In genomic region chr16:38344941-38345725, GRCm38 (mm10) we compare ENCODE assay signal across 9 mouse cellular contexts. TPM values are rescaled to one million over a fixed set of nuclear protein-coding genes. Genes with fewer than 3 reads are reported as not detected.
DNase-seq lines count a peak whose midpoint lies in the region; ATAC-seq and TF ChIP-seq lines count a peak whose summit lies in the region.
"Had no signal": no experiment of that assay in that cellular context is flagged by ENCODE, and none has a peak within 500 bp of the region (broad histone marks: within the 10 kb centered on the region; RNA-seq: fewer than 3 reads in every experiment).

No protein-coding gene starts in this region.

- no peak overlapping the region for H3ac ChIP-seq in myocyte (ENCODE audit: control insufficient read depth, insufficient read length)

- no peak for TF ChIP-seq POLR2A in myocyte (IDR thresholded peaks at IDR 0.05; ENCODE audit: insufficient read length, low read depth)

- H3K27ac ChIP-seq in limb, embryonic 13.5 days, result no peak overlapping the region
- no peak overlapping the region for H3K27ac ChIP-seq in limb, embryonic 10.5 days
- H3K27ac ChIP-seq in embryonic facial prominence, embryonic 11.5 days (replicated peaks; ENCODE audit: low read depth, low read length), result no peak overlapping the region

- 0 out of 2 replicates have a peak, but pooled peaks have one; percentile 46 for ATAC-seq in limb, embryonic 13.5 days (ENCODE audit: low FRiP score, low read depth)
- no peak for ATAC-seq in embryonic facial prominence, embryonic 11.5 days (replicated peaks; ENCODE audit: insufficient number of reproducible peaks, low FRiP score, low TSS enrichment, low read depth)
- no peak for ATAC-seq in erythroblast, adult 5-6 weeks (replicated peaks; ENCODE audit: low FRiP score, poor library complexity, severe bottlenecking)

- no peak overlapping the region for H3K9ac ChIP-seq in limb, embryonic 13.5 days
- no peak overlapping the region for H3K9ac ChIP-seq in embryonic facial prominence, embryonic 11.5 days (replicated peaks; ENCODE audit: low read length)

- H3K27me3 ChIP-seq in limb, embryonic 13.5 days, result no peaks in the 10 kb centered on the region
- H3K27me3 ChIP-seq in limb, embryonic 10.5 days (ENCODE audit: low read depth, poor library complexity, severe bottlenecking), result no peaks in the 10 kb centered on the region
- H3K27me3 ChIP-seq in embryonic facial prominence, embryonic 11.5 days (ENCODE audit: control insufficient read depth, insufficient read depth, low read length), result no peaks in the 10 kb centered on the region
- H3K27me3 ChIP-seq in myocyte (ENCODE audit: control insufficient read depth, insufficient read depth, insufficient read length), result no peaks in the 10 kb centered on the region

- H3K4me2 ChIP-seq in limb, embryonic 13.5 days (replicated peaks), result no peak overlapping the region
- H3K4me2 ChIP-seq in embryonic facial prominence, embryonic 11.5 days (ENCODE audit: low read depth, low read length), result no peak overlapping the region
- H3K4me2 ChIP-seq in myocyte (ENCODE audit: low read depth), result peak overlapping the region; percentile 51

- peaks cover 20% of the 10 kb centered on the region for H3K4me1 ChIP-seq in limb, embryonic 13.5 days
- H3K4me1 ChIP-seq in limb, embryonic 10.5 days, result peaks cover 22% of the 10 kb centered on the region
- 0 out of 2 replicates have a peak, but pooled peaks cover 2% of the 10 kb centered on the region for H3K4me1 ChIP-seq in embryonic facial prominence, embryonic 11.5 days (ENCODE audit: control insufficient read depth, insufficient read depth, low read length)

- peaks cover 11% of the 10 kb centered on the region; the same call in 1 of the 2 replicates for H3K36me3 ChIP-seq in limb, embryonic 13.5 days
- peaks cover 10% of the 10 kb centered on the region for H3K36me3 ChIP-seq in limb, embryonic 10.5 days
- H3K36me3 ChIP-seq in embryonic facial prominence, embryonic 11.5 days (replicated peaks; ENCODE audit: control insufficient read depth, insufficient read depth, low read depth, low read length), result no peaks in the 10 kb centered on the region; the same call in 1 of the 2 replicates
- H3K36me3 ChIP-seq in myocyte (ENCODE audit: control insufficient read depth, insufficient read depth), result peaks cover 8% of the 10 kb centered on the region

- DNase-seq in limb, embryonic 10.5 days (ENCODE audit: low spot score), result no peak
- peak; percentile 78 for DNase-seq in NIH3T3 (ENCODE audit: low read depth)
- peak; percentile 84 for DNase-seq in embryonic facial prominence, embryonic 11.5 days (ENCODE audit: low spot score)
- DNase-seq in right cerebral cortex, adult 2 months (ENCODE audit: low spot score in 2 of 2), result no peak

- 79% methylated on average over 3 of the region's 3 CpGs for WGBS in limb, embryonic 13.5 days
- 81% methylated on average over 3 of the region's 3 CpGs for WGBS in limb, embryonic 10.5 days
- 84% methylated on average over 3 of the region's 3 CpGs for WGBS in embryonic facial prominence, embryonic 11.5 days

- peaks cover 22% of the 10 kb centered on the region for H3K79me2 ChIP-seq in myocyte (ENCODE audit: control insufficient read depth, insufficient read depth)

- 0 out of 2 replicates have a peak, but pooled peaks cover 3% of the 10 kb centered on the region for H3K9me3 ChIP-seq in limb, embryonic 13.5 days
- H3K9me3 ChIP-seq in limb, embryonic 10.5 days (replicated peaks), result no peaks in the 10 kb centered on the region
- H3K9me3 ChIP-seq in embryonic facial prominence, embryonic 11.5 days (replicated peaks; ENCODE audit: control insufficient read depth, low read length), result no peaks in the 10 kb centered on the region

- H3K4me3 ChIP-seq in limb, embryonic 13.5 days, result no peak overlapping the region
- H3K4me3 ChIP-seq in limb, embryonic 10.5 days, result no peak overlapping the region
- no peak overlapping the region for H3K4me3 ChIP-seq in embryonic facial prominence, embryonic 11.5 days (ENCODE audit: low read depth, low read length)
- H3K4me3 ChIP-seq in myocyte, result no peak overlapping the region

TF ChIP-seq in myocyte, 11 proteins besides CTCF, POLR2A, EP300 and RAD21:
- TF ChIP-seq CEBPB (IDR thresholded peaks at IDR 0.05; ENCODE audit: insufficient read depth, poor library complexity, severe bottlenecking) (no peak), E2F4 (IDR thresholded peaks at IDR 0.05; ENCODE audit: insufficient read depth) (no peak), TCF12 (IDR thresholded peaks at IDR 0.05; ENCODE audit: insufficient read depth, poor library complexity, severe bottlenecking) (no peak), MYOG (IDR thresholded peaks at IDR 0.05; ENCODE audit: control insufficient read depth in 1 of 3, insufficient read depth in 1 of 3, insufficient read length in 2 of 3, low read depth in 2 of 3) (no peak), SRF (IDR thresholded peaks at IDR 0.05; ENCODE audit: control insufficient read depth, insufficient read length, low read depth) (no peak), MYOD1 (IDR thresholded peaks at IDR 0.05; ENCODE audit: control insufficient read depth in 1 of 3, insufficient read length in 2 of 3, low read depth in 2 of 3) (no peak), TCF3 (IDR thresholded peaks at IDR 0.05; ENCODE audit: insufficient read length, low read depth) (no peak), POLR2AphosphoS2 (IDR thresholded peaks at IDR 0.05; ENCODE audit: insufficient read length, low read depth) (no peak), USF1 (IDR thresholded peaks at IDR 0.05; ENCODE audit: low read depth) (no peak), REST (IDR thresholded peaks at IDR 0.05; ENCODE audit: insufficient read depth, insufficient read length) (no peak), MAX (IDR thresholded peaks at IDR 0.05; ENCODE audit: low read depth) (no peak)
TF ChIP-seq in myocyte: peak in this region for 0.

RNA-seq across cellular contexts. Expression of gene Cox17, which starts 1.7 kb away (rescaled TPM):
- polyA plus RNA-seq in limb, embryonic 13.5 days (2015; fragmentation: Nextera tagmentation; extraction: Ambion mirVana), result 98.8 and 106 TPM in 2 replicates
- 119 and 132 TPM in 2 replicates for polyA plus RNA-seq in limb, embryonic 10.5 days (2016; fragmentation: Nextera tagmentation; extraction: Ambion mirVana)
- polyA plus RNA-seq in embryonic facial prominence, embryonic 11.5 days (2014; fragmentation: Nextera tagmentation; extraction: Ambion mirVana), result 107 and 108 TPM in 2 replicates
- 653 TPM for polyA plus RNA-seq in myocyte (2012; fragmentation: generic; extraction: Trizol)
- 53.5 and 84.5 TPM in 2 replicates for total RNA-seq in erythroblast, adult 5-6 weeks (2015; ENCODE audit: low replicate concordance)
- total RNA-seq in erythroblast, adult 5-6 weeks (2017; ENCODE audit: low replicate concordance), result 93.1 and 317 TPM in 2 replicates

RNA-seq across cellular contexts. Expression of gene Gm21987, which starts 1.7 kb away (rescaled TPM):
- polyA plus RNA-seq in limb, embryonic 13.5 days (2015; fragmentation: Nextera tagmentation; extraction: Ambion mirVana), result not detected in 2 replicates
- polyA plus RNA-seq in limb, embryonic 10.5 days (2016; fragmentation: Nextera tagmentation; extraction: Ambion mirVana), result not detected in 2 replicates
- 0.69 TPM in 1 of 2 replicates, not detected in the other for polyA plus RNA-seq in embryonic facial prominence, embryonic 11.5 days (2014; fragmentation: Nextera tagmentation; extraction: Ambion mirVana)
- polyA plus RNA-seq in myocyte (2012; fragmentation: generic; extraction: Trizol), result 0.16 TPM
- total RNA-seq in erythroblast, adult 5-6 weeks (2015; ENCODE audit: low replicate concordance), result not detected in 2 replicates
- total RNA-seq in erythroblast, adult 5-6 weeks (2017; ENCODE audit: low replicate concordance), result not detected in 2 replicates
- total RNA-seq: neutrophil, adult 5-6 weeks had no signal
- polyA plus RNA-seq: gonadal fat pad, adult 2 months had no signal

RNA-seq across cellular contexts. Expression of gene Maats1, which starts 3.2 kb away (rescaled TPM):
- 0.08 and 0.10 TPM in 2 replicates for polyA plus RNA-seq in limb, embryonic 13.5 days (2015; fragmentation: Nextera tagmentation; extraction: Ambion mirVana)
- polyA plus RNA-seq in limb, embryonic 10.5 days (2016; fragmentation: Nextera tagmentation; extraction: Ambion mirVana), result 0.10 TPM in 1 of 2 replicates, not detected in the other
- 0.13 and 0.14 TPM in 2 replicates for polyA plus RNA-seq in embryonic facial prominence, embryonic 11.5 days (2014; fragmentation: Nextera tagmentation; extraction: Ambion mirVana)
- polyA plus RNA-seq in myocyte (2012; fragmentation: generic; extraction: Trizol), result 1.1 TPM
- total RNA-seq in erythroblast, adult 5-6 weeks (2015; ENCODE audit: low replicate concordance), result 0.42 TPM in 1 of 2 replicates, not detected in the other
- total RNA-seq in erythroblast, adult 5-6 weeks (2017; ENCODE audit: low replicate concordance), result not detected in 2 replicates
- total RNA-seq: neutrophil, adult 5-6 weeks had no signal

RNA-seq across cellular contexts. Expression of gene Popdc2, which starts 16.9 kb away (rescaled TPM):
- polyA plus RNA-seq in limb, embryonic 13.5 days (2015; fragmentation: Nextera tagmentation; extraction: Ambion mirVana), result 3.3 and 3.5 TPM in 2 replicates
- polyA plus RNA-seq in limb, embryonic 10.5 days (2016; fragmentation: Nextera tagmentation; extraction: Ambion mirVana), result 1.3 and 3.1 TPM in 2 replicates
- 1.4 and 1.5 TPM in 2 replicates for polyA plus RNA-seq in embryonic facial prominence, embryonic 11.5 days (2014; fragmentation: Nextera tagmentation; extraction: Ambion mirVana)
- 10.5 TPM for polyA plus RNA-seq in myocyte (2012; fragmentation: generic; extraction: Trizol)
- 24.9 and 26.5 TPM in 2 replicates for total RNA-seq in erythroblast, adult 5-6 weeks (2015; ENCODE audit: low replicate concordance)
- 6.2 and 14.2 TPM in 2 replicates for total RNA-seq in erythroblast, adult 5-6 weeks (2017; ENCODE audit: low replicate concordance)

RNA-seq across cellular contexts. Expression of gene Nr1i2, which starts 50.5 kb away (rescaled TPM):
- polyA plus RNA-seq in limb, embryonic 13.5 days (2015; fragmentation: Nextera tagmentation; extraction: Ambion mirVana), result not detected in 2 replicates
- polyA plus RNA-seq in limb, embryonic 10.5 days (2016; fragmentation: Nextera tagmentation; extraction: Ambion mirVana), result not detected in 2 replicates
- not detected in 2 replicates for polyA plus RNA-seq in embryonic facial prominence, embryonic 11.5 days (2014; fragmentation: Nextera tagmentation; extraction: Ambion mirVana)
- polyA plus RNA-seq in myocyte (2012; fragmentation: generic; extraction: Trizol), result not detected
- total RNA-seq in erythroblast, adult 5-6 weeks (2015; ENCODE audit: low replicate concordance), result not detected in 2 replicates
- total RNA-seq in erythroblast, adult 5-6 weeks (2017; ENCODE audit: low replicate concordance), result not detected in 2 replicates
- total RNA-seq: neutrophil, adult 5-6 weeks had no signal

Comparison
In these comparisons a context has a peak if more than half of its experiments do, and no peak if none do; other contexts are left out.
1. DNase-seq: peak in NIH3T3 (single experiment) and embryonic facial prominence, embryonic 11.5 days (single experiment); none in limb, embryonic 10.5 days (single experiment) and right cerebral cortex, adult 2 months (0 of 2).